16 mouse cellular contexts compared by ENCODE assay signal in genomic region chr5:142405426-142405825, GRCm38 (mm10). TPM values are rescaled to one million over a fixed set of nuclear protein-coding genes. Genes with fewer than 3 reads are reported as not detected.
A peak's percentile ranks its signal among the peaks of the same experiment; 100 is the strongest.
DNase-seq lines count a peak whose midpoint lies in the region; ATAC-seq lines count a peak whose summit lies in the region.
"Had no signal": no experiment of that assay in that cellular context is flagged by ENCODE, and none has a peak within 500 bp of the region (broad histone marks: within the 10 kb centered on the region; RNA-seq: fewer than 3 reads in every experiment).

No protein-coding gene starts in this region.

- peak; percentile 77 for ATAC-seq in frontal cortex, adult (ENCODE audit: low TSS enrichment)
- no peak for ATAC-seq in limb, embryonic 13.5 days (ENCODE audit: low FRiP score, low read depth)
- no peak for ATAC-seq in neural tube, embryonic 15.5 days (ENCODE audit: low FRiP score)
- ATAC-seq in erythroid progenitor cell, adult 5-6 weeks (replicated peaks; ENCODE audit: low FRiP score, poor library complexity, severe bottlenecking): no peak
- ATAC-seq: inflammation-experienced regulatory T-cells, adult 6 months; lung, postnatal 0 days had no signal

- H3K4me1 ChIP-seq in limb, embryonic 13.5 days: peaks cover 59% of the 10 kb centered on the region
- peaks cover 51% of the 10 kb centered on the region for H3K4me1 ChIP-seq in limb, embryonic 10.5 days
- peaks cover 61% of the 10 kb centered on the region for H3K4me1 ChIP-seq in neural tube, embryonic 15.5 days

- H3K4me2 ChIP-seq in limb, embryonic 13.5 days (replicated peaks): no peak overlapping the region
- H3K4me2 ChIP-seq in neural tube, embryonic 15.5 days: 0 out of 2 replicates have a peak overlapping the region, but pooled peaks have one; percentile 90
- H3K4me2 ChIP-seq: limb, embryonic 12.5 days had no signal

- no peaks in the 10 kb centered on the region for H3K9me3 ChIP-seq in limb, embryonic 13.5 days
- H3K9me3 ChIP-seq in limb, embryonic 10.5 days (replicated peaks): no peaks in the 10 kb centered on the region
- no peaks in the 10 kb centered on the region for H3K9me3 ChIP-seq in neural tube, embryonic 15.5 days (replicated peaks)
- H3K9me3 ChIP-seq: forebrain, embryonic 10.5 days; limb, embryonic 12.5 days had no signal

- WGBS in limb, embryonic 13.5 days: 87% methylated on average over 6 of the region's 6 CpGs
- 92% methylated on average over 6 of the region's 6 CpGs for WGBS in limb, embryonic 10.5 days
- 75% methylated on average over 6 of the region's 6 CpGs for WGBS in neural tube, embryonic 15.5 days

- 0 out of 2 replicates have a peak overlapping the region, but pooled peaks have one; percentile 13 for H3K9ac ChIP-seq in limb, embryonic 13.5 days
- no peak overlapping the region for H3K9ac ChIP-seq in neural tube, embryonic 15.5 days (replicated peaks)

- no peak overlapping the region for H3K4me3 ChIP-seq in limb, embryonic 13.5 days
- H3K4me3 ChIP-seq in limb, embryonic 10.5 days: no peak overlapping the region
- H3K4me3 ChIP-seq in neural tube, embryonic 15.5 days (replicated peaks): no peak overlapping the region
- H3K4me3 ChIP-seq: limb, embryonic 12.5 days had no signal

- no peak overlapping the region for H3K27ac ChIP-seq in limb, embryonic 13.5 days
- H3K27ac ChIP-seq in limb, embryonic 10.5 days: no peak overlapping the region
- no peak overlapping the region for H3K27ac ChIP-seq in neural tube, embryonic 15.5 days (replicated peaks)
- H3K27ac ChIP-seq: forebrain, embryonic 10.5 days; limb, embryonic 12.5 days had no signal

- H3K27me3 ChIP-seq in limb, embryonic 13.5 days: no peaks in the 10 kb centered on the region
- H3K27me3 ChIP-seq in limb, embryonic 10.5 days (ENCODE audit: low read depth, poor library complexity, severe bottlenecking): no peaks in the 10 kb centered on the region
- H3K27me3 ChIP-seq in neural tube, embryonic 15.5 days (replicated peaks): no peaks in the 10 kb centered on the region
- H3K27me3 ChIP-seq: limb, embryonic 12.5 days had no signal

- DNase-seq in frontal cortex, postnatal 10 days (ENCODE audit: low spot score in 2 of 2): no peak
- DNase-seq in limb, embryonic 10.5 days (ENCODE audit: low spot score): no peak
- peak; percentile 80 to 81 for DNase-seq in frontal cortex, adult 2 months (ENCODE audit: extremely low spot score in 1 of 2, low spot score in 1 of 2)
- DNase-seq in spleen, postnatal 10 days (ENCODE audit: low spot score in 2 of 2): no peak
- DNase-seq: adrenal gland, adult 2 months; cerebellum, postnatal 10 days; gastrocnemius, postnatal 10 days; heart, postnatal 14 days had no signal

- peaks cover 22% of the 10 kb centered on the region for H3K36me3 ChIP-seq in limb, embryonic 13.5 days
- peaks cover 40% of the 10 kb centered on the region for H3K36me3 ChIP-seq in limb, embryonic 10.5 days
- H3K36me3 ChIP-seq in neural tube, embryonic 15.5 days: no peaks in the 10 kb centered on the region

RNA-seq across cellular contexts. Expression of gene Foxk1, which starts 4.1 kb away (rescaled TPM):
- 6.3 and 6.6 TPM in 2 replicates for polyA plus RNA-seq in limb, embryonic 13.5 days (2015; fragmentation: Nextera tagmentation; extraction: Ambion mirVana)
- polyA plus RNA-seq in limb, embryonic 10.5 days (2016; fragmentation: Nextera tagmentation; extraction: Ambion mirVana): 3.5 and 4.5 TPM in 2 replicates
- 19.1 and 19.2 TPM in 2 replicates for polyA plus RNA-seq in frontal cortex, adult 2 months (2012; rRNA removed)
- polyA plus RNA-seq in neural tube, embryonic 15.5 days (2015; fragmentation: Nextera tagmentation; extraction: Ambion mirVana): 4.8 and 6.0 TPM in 2 replicates
- total RNA-seq in erythroid progenitor cell, adult 5-6 weeks (2015; ENCODE audit: low replicate concordance): 3.8 and 6.1 TPM in 2 replicates
- 1.9 and 3.5 TPM in 2 replicates for total RNA-seq in erythroid progenitor cell, adult 5-6 weeks (2017; ENCODE audit: low replicate concordance)

RNA-seq across cellular contexts. Expression of gene Ap5z1, which starts 58.3 kb away (rescaled TPM):
- polyA plus RNA-seq in limb, embryonic 13.5 days (2015; fragmentation: Nextera tagmentation; extraction: Ambion mirVana): 7.9 and 8.1 TPM in 2 replicates
- 11.2 and 16.2 TPM in 2 replicates for polyA plus RNA-seq in limb, embryonic 10.5 days (2016; fragmentation: Nextera tagmentation; extraction: Ambion mirVana)
- polyA plus RNA-seq in frontal cortex, adult 2 months (2012; rRNA removed): 30.7 and 30.8 TPM in 2 replicates
- 12.4 and 12.7 TPM in 2 replicates for polyA plus RNA-seq in neural tube, embryonic 15.5 days (2015; fragmentation: Nextera tagmentation; extraction: Ambion mirVana)
- total RNA-seq in erythroid progenitor cell, adult 5-6 weeks (2015; ENCODE audit: low replicate concordance): 5.0 and 14.8 TPM in 2 replicates
- total RNA-seq in erythroid progenitor cell, adult 5-6 weeks (2017; ENCODE audit: low replicate concordance): 2.6 and 10.1 TPM in 2 replicates

Comparison
In these comparisons a context has a peak if more than half of its experiments do, and no peak if none do; other contexts are left out.
1. DNase-seq: peak in frontal cortex, adult 2 months (2 of 2); none in frontal cortex, postnatal 10 days (0 of 2), limb, embryonic 10.5 days (single experiment) and spleen, postnatal 10 days (0 of 2).